Mouse (Mus musculus) lung, postnatal 4 days (tissue): ENCODE measurements around the gene Stpg3.
"Not testable (repeated sequence)": the region's sequence is repeated elsewhere in the genome, so short reads cannot be mapped to it uniquely, and the experiment has no call there.

ENCODE experiments used
- DNase-seq, 2 experiments: peaks; one replicate each; pipeline ENCODE4 v3.0.0; 2021

Gene Stpg3

DNA sequence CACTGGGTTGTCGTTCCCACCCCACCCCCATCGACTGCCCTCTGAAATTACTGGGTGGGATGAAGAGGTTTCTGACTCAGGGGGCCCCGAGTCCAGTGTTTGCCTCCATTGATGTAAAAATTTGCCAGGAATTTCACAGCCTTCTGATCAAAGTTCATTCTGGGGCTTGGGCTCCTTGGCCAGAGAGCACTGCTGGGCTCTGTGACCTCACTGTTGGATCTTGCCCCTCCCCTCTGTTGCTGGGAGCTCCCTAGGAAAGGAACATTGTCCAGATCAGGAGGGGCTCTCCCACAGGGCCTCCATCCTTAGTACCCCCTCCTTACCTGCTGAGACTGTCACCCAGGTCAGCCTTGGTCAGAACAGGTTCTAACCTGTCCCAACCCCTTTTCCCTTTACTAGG is at the start of gene Stpg3:
Gene Stpg3 (minus strand): TSS at position 194 of the 400 bp plus-strand sequence.
- DNase-seq, result no peak

DNA sequence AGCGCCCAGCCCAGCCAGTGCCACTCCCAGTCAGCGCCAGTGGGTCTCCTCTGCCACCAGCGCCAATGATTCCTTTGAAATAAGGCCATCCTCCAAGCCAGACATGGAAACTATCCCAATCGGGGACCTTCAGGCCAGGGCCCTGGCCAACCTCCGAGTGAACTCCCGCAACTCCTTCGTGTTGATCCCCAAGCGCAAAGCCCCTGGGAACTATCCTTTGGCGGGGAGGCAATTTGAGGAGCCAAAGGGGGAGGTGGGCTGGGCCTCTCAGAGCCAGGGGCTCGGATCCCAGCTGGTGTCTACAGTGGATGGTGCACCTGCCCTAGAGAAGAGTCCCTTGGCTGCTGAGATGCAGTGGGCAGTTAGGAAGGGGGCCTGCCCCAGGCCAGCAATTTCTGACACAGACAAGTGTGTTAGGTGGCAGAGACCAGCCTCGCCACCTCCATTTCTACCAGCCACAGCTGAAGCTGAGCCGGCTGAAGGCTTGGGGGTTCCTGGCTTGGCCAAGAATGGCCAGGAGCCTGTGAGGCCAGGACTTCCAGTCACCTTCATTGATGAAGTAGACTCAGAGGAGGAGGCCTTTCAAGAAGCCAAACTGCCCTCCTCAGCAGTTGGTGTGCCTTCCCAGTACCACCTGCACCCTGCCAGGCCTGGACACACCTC is 49.3 kb upstream of the Stpg3 start:
- no peak for DNase-seq

DNA sequence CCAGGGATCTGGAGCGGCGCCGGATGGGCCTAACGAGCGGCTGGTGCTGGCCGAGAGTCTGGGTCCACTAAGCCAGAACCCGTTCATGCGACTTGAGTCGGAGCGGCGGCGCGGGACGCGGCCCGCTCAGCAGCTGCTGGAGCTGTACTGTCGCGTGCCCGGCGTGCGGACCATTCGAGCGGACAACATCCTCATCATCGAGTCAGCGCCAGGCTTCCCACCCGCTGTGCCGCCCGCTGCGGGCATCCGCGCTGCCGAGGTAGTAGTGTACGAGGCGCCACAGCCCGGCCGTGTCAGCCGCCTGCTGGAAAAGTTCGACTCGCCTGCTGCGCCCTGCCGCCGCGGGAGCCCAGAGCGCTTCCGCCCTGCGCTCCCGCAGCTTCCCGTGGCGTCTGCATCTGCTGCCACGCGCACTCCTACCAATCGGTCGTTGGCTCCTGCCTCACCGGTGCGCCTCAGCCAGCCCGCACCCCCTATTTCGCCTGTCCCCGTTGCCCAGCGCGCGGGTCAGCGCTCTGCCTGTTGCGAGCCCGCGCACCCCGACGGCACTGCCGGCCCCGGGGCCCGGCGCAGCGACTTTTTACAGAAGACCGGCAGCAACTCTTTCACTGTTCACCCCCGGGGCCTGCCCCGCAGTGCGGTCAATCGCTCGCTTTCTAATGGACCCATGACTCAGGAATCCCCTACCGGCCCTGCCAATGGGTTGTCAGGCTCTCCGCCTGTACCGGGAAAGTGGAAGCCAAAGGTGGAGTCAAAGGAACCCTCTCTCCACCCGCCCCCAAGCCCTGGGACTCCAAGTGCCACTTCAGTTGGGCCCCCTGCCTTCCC is 48.6 kb upstream of the Stpg3 start:
- peak; percentile 50 to 53 for DNase-seq

DNA sequence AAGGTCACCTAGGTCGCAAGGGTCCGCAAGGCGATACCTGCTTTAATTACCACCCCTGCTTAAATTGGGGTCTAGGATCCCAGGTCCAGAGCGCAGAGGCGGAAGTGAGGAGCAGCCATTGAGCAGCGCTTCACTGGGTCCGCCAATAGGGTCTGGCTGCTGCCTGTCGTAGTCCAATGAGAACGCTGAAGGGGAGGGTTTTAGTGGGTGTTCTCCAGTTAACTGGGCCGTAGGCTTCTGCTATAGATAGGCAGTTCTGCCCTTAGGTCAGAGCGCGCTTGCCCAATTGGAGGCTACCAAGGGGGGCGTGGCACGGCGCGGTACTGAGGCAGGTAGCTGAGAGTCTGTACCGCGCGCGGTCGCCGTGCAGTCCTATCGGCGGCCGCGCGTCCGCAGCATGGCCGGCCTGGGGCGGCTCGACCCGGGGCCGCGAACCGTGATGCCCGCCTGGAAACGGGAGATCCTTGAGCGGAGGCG is 47.9 kb upstream of the Stpg3 start, which contains the start of gene Tprn:
Gene Tprn (plus strand): TSS at position 328 of the 477 bp plus-strand sequence.
- peak; percentile 94 to 97 for DNase-seq

DNA sequence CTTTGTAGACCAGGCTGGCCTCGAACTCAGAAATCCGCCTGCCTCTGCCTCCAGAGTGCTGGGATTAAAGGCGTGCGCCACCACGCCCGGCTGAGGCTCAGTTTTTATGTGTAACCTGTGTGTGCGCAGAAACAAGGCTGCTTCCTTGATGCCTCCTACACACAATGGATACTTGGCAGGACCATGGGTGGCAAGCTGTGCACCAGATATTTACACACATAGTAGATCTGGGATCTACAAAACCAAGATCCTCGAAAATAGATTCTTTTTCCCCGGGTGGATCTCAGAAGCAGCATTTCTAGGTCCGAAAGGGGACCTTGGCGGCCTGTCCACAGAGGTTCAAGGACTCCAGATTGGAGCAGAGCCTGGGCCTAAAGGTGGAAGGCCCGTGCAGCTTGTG is 47.4 kb upstream of the Stpg3 start:
- DNase-seq, result no peak

DNA sequence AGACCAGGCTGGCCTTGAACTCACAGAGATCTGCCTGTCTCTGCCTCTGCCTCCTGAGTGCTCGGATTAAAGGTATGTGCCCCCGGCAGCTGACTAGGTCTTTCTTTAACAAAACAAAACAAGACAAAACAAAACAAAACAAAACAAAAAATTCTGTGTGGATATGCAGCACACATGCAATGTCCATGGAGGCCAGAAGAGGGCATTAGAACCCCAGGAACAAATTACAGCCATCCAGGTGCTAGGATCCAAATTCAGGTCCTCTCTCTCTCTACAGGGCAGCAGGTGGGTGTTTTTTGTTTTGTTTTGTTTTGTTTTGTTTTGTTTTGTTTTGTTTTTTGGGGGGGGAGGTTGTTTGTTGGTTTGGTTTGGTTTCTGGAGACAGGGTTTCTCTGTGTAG is 44.5 kb upstream of the Stpg3 start:
- DNase-seq, result no peak

DNA sequence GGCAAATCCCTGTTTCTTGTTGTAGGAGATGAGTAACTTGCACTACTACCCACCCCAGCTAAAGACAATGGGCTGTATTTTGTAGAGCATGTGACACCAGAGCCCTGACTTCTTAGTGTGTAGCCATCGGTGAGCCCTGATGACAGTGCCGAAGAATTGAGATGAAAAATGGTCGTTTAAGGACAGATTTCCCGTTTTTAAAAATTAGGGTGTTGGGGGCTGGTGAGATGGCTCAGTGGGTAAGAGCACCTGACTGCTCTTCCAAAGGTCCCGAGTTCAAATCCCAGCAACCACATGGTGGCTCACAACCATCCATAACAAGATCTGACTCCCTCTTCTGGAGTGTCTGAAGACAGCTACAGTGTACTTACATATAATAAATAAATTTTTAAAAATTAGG is 42.8 kb upstream of the Stpg3 start:
- not testable (repeated sequence) for DNase-seq

DNA sequence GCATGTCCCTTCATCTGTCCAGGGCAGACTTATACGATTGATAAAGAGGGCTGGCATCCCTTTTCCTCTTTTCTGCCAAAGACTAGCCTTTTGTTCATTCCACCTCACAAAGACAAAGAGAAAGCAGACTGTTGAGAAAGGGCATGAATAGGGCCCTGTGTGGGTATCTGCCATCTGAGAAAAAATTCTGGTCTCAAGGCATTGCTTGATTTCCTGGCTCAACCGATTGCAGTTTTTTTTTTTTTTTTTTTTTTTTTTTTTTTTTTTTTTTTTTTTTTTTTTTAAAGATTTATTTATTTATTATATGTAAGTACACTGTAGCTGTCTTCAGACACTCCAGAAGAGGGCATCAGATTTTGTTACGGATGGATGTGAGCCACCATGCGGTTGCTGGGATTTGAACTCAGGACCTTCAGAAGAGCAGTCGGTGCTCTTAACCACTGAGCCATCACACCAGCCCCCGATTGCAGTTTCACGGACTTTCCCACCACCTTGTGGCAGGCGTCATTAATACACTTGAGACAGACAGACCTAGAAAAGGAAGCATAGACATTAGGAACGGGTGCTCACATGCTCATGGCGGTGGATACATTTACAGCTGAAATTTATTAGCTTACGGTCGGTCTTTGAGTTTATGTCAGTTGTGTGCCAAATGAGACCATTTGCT is 42.1 kb upstream of the Stpg3 start:
- peak in 1 of 2 experiments; percentile 75 for DNase-seq

DNA sequence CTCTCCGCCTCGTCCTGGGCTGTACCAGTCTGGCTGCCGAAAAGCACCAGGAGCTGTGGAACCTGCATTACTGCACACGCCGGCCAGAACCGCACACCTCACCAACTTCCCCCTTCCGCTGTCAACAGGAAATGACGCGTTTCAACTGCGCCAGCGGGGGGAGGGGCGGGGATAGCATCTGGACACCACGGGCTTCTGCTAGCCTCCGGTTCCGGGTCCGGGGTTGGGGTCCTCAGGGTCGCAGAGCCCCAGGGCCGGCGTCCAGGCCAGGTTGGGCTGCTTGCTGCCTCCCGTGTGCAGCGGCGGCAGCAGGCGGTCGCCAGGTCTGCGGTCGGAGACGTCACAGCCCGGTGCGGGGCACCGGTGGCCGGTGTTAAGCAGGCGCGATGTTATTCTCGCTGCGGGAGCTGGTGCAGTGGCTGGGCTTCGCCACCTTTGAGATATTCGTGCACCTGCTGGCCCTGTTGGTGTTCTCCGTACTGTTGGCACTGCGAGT is 40.9 kb upstream of the Stpg3 start, which contains the start of gene Tmem203:
Gene Tmem203 (plus strand): TSS at position 156 of the 496 bp plus-strand sequence.
- peak; percentile 88 to 89 for DNase-seq

DNA sequence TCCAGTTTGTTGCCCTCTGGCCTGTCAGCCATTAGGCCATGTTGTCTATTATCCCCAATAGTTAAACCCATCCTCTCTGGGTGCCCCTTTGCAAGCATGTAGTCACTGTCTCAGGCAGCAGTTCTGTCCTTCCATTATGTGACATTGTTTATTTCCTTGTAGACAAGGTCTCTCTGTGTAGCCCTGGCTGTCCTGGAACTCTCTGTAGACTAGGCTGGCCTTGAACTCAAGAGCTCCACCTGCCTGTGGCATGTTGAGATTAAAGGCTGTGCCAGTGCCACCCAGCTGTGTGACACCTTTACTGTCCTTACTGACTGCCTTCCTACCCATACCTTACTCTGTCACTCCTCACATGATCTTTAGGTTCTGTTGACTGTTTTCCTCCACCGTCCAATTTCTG is 37.9 kb upstream of the Stpg3 start:
- DNase-seq, result peak in 1 of 2 experiments; percentile 40

DNA sequence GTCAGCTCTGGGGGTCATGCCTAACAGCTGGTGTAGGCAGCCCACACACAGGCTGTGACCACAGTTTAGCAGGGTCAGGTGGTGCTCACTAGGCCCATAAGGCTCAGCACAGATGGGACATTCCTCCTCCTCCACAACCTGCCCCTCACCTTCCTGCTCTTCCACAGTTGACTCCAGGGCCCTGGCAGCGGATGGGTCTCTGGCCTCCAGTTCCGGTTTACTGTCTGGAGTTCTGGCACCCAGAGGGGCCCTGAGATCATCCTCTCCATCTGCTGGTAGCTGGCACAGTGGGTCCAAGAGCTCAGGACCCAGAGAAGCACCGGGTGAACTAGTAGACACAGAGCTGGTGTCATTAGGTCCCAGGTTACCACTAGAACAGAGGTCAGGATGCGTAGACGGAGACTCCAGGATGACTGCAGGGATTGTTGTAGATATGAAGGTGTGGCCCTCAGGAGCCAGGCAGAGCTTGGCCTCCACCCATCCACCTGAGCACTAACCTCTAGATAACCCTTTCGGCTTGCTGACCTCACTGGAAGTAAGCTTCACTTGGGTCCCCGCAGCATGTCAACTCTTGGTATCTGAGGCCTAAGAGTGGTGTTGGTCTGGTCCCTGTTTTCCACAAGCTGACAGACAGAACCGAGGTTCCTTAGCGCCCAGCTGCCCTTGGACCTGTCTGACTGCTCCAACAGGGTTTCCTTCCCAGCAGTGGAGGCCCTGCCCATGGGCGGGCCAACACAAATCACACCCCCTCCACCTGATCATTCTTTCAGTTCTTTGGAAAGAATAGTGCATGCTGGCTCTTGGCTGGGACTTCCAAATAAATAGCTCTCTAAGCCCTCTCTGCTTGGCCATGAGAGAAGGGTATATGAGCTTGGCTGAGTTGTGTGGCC is 32.0 kb upstream of the Stpg3 start, which contains the start of gene AL732309.1:
Gene AL732309.1 (minus strand): TSS at position 681 of the 890 bp plus-strand sequence.
- no peak for DNase-seq

DNA sequence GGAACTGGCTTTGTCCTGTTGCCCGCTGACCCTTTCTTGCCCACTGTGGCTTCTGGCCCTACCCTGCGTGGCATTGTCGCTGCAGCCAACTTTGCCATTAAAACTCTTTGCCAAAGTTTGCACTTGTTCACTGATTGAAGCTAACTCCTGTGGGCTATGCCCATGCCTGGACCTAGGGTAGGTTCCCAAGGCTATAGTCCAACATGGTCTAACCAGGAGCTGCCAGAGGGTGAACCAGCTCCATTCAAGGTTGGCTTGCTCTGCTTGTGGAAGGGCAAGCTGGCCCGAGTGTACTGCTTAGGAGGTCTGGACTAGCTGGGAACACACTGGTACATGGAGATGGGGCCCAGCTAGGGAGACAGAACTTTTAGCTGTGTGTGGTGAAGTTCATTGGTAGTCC is 29.7 kb upstream of the Stpg3 start:
- no peak for DNase-seq

DNA sequence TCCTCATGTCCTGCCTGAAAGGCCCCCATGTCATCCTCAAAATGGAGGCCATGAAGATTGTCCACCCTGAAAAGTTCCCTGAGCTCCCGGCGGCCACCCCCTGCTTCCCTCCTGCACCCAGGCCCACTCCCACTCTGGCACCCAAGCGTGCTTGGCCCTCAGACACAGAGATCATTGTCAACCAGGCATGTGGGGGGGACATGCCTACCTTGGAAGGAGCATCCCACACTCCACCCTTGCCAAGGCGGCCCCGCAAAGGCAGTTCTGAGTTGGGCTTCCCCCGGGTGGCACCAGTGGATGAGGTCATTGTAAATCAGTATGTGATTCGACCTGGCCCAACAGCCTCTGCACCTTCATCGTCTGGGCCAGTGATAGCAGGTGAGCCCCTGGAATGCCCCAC is 28.9 kb upstream of the Stpg3 start:
- DNase-seq, result no peak

DNA sequence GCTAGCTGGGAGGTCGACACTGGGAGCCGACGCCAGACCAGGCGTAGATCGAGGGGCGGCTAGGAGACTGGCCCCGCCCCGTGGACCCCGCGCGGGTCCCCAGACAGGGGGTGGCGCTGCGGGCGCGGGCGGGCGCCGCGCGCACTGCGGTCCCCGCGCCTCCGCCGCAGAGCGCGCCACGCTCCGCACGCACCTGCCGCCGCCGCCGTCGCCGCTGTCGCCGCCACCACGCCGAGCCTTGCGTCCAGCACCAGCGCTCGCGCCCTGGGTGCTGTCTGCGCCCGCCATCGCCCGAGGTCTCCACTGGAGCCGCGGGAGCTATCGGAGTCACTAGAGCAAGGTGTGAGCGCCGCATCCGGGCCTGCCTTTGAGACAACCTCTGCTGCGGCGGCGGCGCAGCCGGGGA is 27.7 kb upstream of the Stpg3 start, which contains the start of the genes Rnf208 and Cysrt1:
Gene Rnf208 (plus strand): TSS at position 155 of the 406 bp plus-strand sequence.
Gene Cysrt1 (minus strand): TSS at position 352 of the 406 bp plus-strand sequence.
- no peak for DNase-seq

DNA sequence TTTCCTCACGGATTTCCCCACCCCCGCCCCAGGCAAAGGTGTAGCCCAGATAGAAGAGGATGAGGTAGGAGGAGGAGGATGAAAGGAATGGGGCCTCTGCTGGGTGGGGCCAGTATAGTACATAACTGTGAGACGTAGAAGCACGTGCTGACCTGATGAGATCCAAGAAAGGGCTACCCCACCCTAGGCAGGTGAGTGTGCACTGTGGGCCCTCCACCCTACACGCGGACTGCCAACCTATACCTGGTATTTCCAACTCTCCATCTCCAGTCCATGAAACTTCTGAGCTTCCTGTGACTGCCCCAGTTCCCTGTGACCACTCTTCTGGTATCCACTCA is 27.0 kb upstream of the Stpg3 start:
- no peak for DNase-seq

DNA sequence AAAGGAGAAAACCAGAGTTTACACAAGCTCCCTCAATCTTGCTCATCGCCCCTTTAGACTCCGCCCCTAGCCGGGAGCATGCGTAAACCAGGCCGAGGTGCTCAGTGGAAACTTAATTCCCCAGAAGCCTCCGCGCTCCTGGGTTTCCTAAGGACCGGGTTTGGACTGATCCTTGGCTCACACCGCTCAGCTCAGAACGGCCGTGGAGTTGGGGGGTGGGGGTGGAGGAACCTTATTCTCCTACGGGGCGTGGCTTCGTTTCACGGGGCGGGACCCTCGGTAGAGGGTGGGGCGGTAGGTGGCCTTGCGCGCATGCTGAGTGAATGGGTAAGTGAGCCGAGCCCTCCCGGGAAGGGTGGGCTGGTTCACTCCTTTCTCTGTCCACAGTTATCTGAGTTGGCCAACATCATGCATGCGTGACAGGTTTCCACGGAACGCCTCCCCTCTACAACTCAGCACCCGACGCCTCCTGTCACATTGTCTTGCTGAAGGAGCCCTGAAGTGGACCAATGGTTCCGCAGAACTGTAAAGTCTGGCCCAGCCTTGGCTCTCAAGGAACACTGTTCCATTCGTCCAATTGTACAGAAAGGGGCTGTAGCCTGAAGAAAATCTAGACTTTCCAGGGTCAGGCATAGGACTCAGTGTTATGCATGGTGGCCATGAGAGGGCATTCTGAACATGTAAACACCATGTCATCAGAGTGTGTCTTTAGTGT is 26.4 kb upstream of the Stpg3 start:
- DNase-seq, result peak; percentile 77 to 85

DNA sequence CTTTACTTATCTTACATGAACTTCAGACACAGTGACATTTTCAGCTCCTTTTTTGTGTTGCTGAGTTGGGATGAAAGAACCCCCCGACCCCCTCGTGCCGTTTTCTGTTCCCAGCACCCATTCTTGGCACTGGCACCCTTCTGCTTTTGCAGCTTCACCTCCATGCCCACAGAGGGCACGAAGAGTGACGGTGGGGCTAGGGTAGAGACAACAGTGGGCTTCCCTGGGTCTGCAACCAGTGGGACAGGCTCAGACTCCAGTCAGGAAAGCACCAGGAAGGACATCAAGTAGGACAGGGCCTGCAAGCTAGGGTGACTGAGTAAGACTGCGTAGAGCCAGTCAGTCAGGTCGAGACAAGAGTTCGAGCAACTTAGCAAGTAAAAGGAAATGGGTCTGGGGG is 25.9 kb upstream of the Stpg3 start:
- no peak for DNase-seq

DNA sequence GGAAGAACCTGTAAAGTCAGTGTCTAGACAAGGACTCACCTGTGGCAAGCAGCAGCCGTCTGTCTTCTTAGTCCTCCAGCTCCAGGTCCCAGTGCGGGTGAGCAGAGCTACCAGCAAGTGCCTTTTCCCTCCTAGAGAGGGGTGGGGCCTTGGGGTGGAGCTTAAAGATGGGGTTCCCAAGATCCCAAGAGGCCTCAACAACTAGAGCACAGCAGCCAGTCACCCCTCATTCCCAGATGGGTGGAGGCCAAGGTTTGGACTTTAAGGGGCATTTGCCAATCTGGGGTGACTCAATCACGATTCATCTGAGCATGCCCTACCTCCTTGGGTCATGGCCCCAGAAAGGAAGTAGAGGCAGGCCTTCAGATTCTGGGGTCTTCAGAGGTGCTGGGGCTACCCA is 25.3 kb upstream of the Stpg3 start:
- no peak for DNase-seq

DNA sequence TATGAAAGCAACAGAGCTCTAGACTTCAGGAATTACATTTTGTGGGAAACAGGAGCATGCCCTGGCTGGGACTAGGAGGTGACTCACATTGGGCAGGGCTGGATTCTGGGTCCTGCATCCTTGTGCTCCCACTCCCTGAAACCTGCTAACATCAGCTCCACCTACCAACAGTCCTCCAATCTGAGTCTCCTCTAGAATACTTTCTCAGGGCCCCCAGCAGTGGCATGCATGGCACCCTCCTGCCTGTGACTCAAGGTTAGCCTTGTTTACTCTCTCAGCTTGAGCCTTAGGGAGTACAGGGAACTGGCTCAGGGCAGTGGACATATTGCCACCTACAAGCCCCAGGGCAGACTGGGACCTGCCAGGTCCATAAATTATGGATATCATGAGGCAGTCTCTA is 23.7 kb upstream of the Stpg3 start:
- DNase-seq, result no peak

DNA sequence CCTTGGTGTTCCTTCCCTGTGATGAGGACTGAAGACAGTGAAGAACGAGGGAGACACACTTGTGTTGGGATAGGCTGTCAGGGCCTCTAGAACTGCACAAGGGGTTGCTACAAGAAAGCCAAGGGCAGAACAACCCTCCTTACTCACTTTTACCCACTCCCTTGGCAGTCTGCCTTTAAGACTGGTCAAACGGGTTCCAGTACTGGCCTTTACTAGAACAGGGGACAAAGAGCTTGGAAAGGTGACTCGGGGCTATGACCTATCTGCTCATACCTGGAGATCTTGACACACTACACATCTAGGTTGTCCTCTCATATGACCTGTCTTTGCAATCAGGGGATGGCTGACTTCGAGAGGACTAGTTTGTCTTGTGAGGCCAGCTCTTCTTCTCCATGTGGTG is 23.1 kb upstream of the Stpg3 start:
- peak in 1 of 2 experiments; percentile 64 for DNase-seq

DNA sequence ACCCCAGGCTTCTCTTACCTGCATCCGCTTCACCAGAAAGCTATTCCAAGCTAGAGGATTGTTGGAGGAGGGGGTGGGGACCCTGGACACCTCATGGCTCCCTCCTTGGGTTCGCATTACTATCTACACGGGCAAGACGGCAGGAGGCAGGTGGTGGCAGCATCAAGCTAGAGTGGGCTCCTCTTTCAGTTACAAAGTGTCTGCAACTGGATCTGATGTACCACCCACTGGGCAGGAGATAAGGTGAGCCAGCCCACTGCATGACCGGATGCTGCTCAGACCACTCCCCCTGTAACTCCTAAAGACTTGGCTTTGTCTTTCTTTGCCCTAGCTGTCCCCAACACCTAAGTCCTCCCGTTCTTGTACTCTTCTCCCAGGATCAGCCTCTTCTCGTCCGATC is 22.2 kb upstream of the Stpg3 start, which contains the start of gene Rnf224:
Gene Rnf224 (minus strand): TSS at position 174 of the 400 bp plus-strand sequence.
- DNase-seq, result no peak
